In genomic region chr4:101647196-101647905, GRCm38 (mm10) we compare ENCODE assay signal across 8 mouse cellular contexts. TPM values are rescaled to one million over a fixed set of nuclear protein-coding genes. Genes with fewer than 3 reads are reported as not detected.
DNase-seq lines count a peak whose midpoint lies in the region; ATAC-seq and TF ChIP-seq lines count a peak whose summit lies in the region.

Gene Leprot (plus strand): TSS chr4:101647718.

- peak within 1 kb of the TSS; percentile 94 for H3K27ac ChIP-seq in hindbrain, embryonic 13.5 days

- H3K4me3 ChIP-seq in hindbrain, embryonic 13.5 days: peak within 1 kb of the TSS; percentile 57

- no peak for TF ChIP-seq CTCF in Patski (IDR thresholded peaks at IDR 0.05)

- peak within 1 kb of the TSS; percentile 87 for H3K9ac ChIP-seq in hindbrain, embryonic 13.5 days

- H3K36me3 ChIP-seq in hindbrain, embryonic 13.5 days: 0 out of 2 replicates have a peak, but pooled peaks cover 2% of the 10 kb centered on the region

- in situ Hi-C loops in Patski (cut with MboI; ENCODE audit: low pct_unique_long_range_greater_than_20kb): loop anchor here (25.0 kb wide), 1 partner anchor 260 kb away; no protein-coding TSS in a partner anchor

- CTCF ChIA-PET in Patski (lab: Charles Lee): interaction anchor here (1.5 kb wide), 1 partner anchor 351 kb away, joined by 4 read pairs; no protein-coding TSS in a partner anchor

- peak; percentile 99 for DNase-seq in Patski (ENCODE audit: low read depth, low spot score)
- peak; percentile 99 to 100 for DNase-seq in cerebellum, postnatal 14 days
- peak; percentile 100 for DNase-seq in frontal cortex, postnatal 14 days (ENCODE audit: low spot score in 2 of 2)
- peak; percentile 99 for DNase-seq in layer of hippocampus, postnatal 25 days (ENCODE audit: extremely low spot score in 1 of 2, low spot score in 1 of 2)
- DNase-seq in lung, postnatal 25 days (ENCODE audit: low spot score): peak; percentile 100
- peak; percentile 100 for DNase-seq in retina, embryonic 14.5 days (ENCODE audit: low spot score)
- peak; percentile 90 for DNase-seq in thymus, postnatal 4 days

- H3K4me2 ChIP-seq in hindbrain, embryonic 13.5 days: peak within 1 kb of the TSS; percentile 62

- H3K9me3 ChIP-seq in hindbrain, embryonic 13.5 days: no peaks in the 10 kb centered on the region

- 1% methylated on average over 39 of the region's 39 CpGs for WGBS in hindbrain, embryonic 13.5 days

- peaks cover 21% of the 10 kb centered on the region for H3K4me1 ChIP-seq in hindbrain, embryonic 13.5 days (replicated peaks)

- H3K27me3 ChIP-seq in Patski: no peaks in the 10 kb centered on the region
- no peaks in the 10 kb centered on the region for H3K27me3 ChIP-seq in hindbrain, embryonic 13.5 days

- POLR2A ChIA-PET in Patski (lab: Charles Lee): no interaction called here

- ATAC-seq in Patski: peak; percentile 98
- peak; percentile 99 for ATAC-seq in hindbrain, embryonic 13.5 days (ENCODE audit: low FRiP score)

RNA-seq across cellular contexts. Expression of gene Leprot, which starts in this region (rescaled TPM):
- 66.2 TPM for polyA plus RNA-seq in Patski (2021)
- 88.1 and 93.8 TPM in 2 replicates for polyA plus RNA-seq in hindbrain, embryonic 13.5 days (2015; fragmentation: Nextera tagmentation; extraction: Ambion mirVana)
- 10 to 100 TPM; 29.7 to 33.7 TPM for total RNA-seq in layer of hippocampus, postnatal 25 days (2021)

Comparison
In these comparisons a context has a peak if more than half of its experiments do, and no peak if none do; other contexts are left out.
1. Peak in every context shown above with its lines: DNase-seq, ATAC-seq, H3K4me3 ChIP-seq and H3K27ac ChIP-seq.